Mouse (Mus musculus) CH12.LX (cell line): ENCODE measurements around the gene Ddias. TPM values are rescaled to one million over a fixed set of nuclear protein-coding genes. Genes with fewer than 3 reads are reported as not detected.
A peak's percentile ranks its signal among the peaks of the same experiment; 100 is the strongest.

Source experiments
- DNase-seq: peaks from one replicate; pipeline ENCODE4 v3.0.0-alpha.2; 2013; ENCODE audit errors: extremely low read depth
- H3K27ac ChIP-seq: 2 replicates; pipeline ENCODE4 v1.5.1; 2012; ENCODE audit warnings: low read depth, mild to moderate bottlenecking, control low read depth, moderate library complexity; ENCODE audit not compliant: insufficient read depth
- H3K27me3 ChIP-seq: replicated peaks from 2 replicates; pipeline ENCODE3; 2012; ENCODE audit warnings: inconsistent platforms
- H3K36me3 ChIP-seq, 2 experiments: replicated peaks in 1 of 2; 2 replicates each; pipeline versions ENCODE3 to v1.6.1; 2012; ENCODE audit warnings: inconsistent platforms in 1 of 2, low read length in 1 of 2, mild to moderate bottlenecking in 1 of 2, mixed read lengths in 1 of 2, moderate library complexity in 1 of 2; ENCODE audit not compliant: control insufficient read depth in 1 of 2, insufficient read depth in 1 of 2
- H3K4me1 ChIP-seq, 2 experiments: 2 replicates each; pipeline ENCODE4 v1.6.1; 2012; ENCODE audit warnings: inconsistent platforms in 1 of 2, moderate library complexity in 1 of 2; ENCODE audit not compliant: insufficient read depth in 2 of 2, control insufficient read depth in 1 of 2
- H3K4me2 ChIP-seq: 2 replicates; pipeline ENCODE4 v1.6.1; 2012; ENCODE audit warnings: low read depth, mild to moderate bottlenecking, control low read depth; ENCODE audit not compliant: poor library complexity, insufficient read depth, severe bottlenecking
- H3K4me3 ChIP-seq, 3 experiments: fragments of 150-350 bp in 1 of 3; sonication (generic) in 1 of 3; replicated peaks in 1 of 3; 2 replicates each; pipeline versions ENCODE3 to v1.5.1; 2011 to 2012; ENCODE audit warnings: low read depth in 2 of 3, low read length in 2 of 3, mild to moderate bottlenecking in 2 of 3, moderate library complexity in 2 of 3, control low read depth in 1 of 3, improper control_type of control experiment in 1 of 3, inconsistent platforms in 1 of 3, mixed read lengths in 1 of 3; ENCODE audit not compliant: poor library complexity in 1 of 3
- H3K79me2 ChIP-seq: replicated peaks from 2 replicates; pipeline ENCODE4 v1.6.1; 2012; ENCODE audit warnings: mild to moderate bottlenecking, moderate library complexity; ENCODE audit not compliant: control insufficient read depth, poor library complexity, insufficient read depth, severe bottlenecking; ENCODE audit errors: extremely low read depth
- H3K9ac ChIP-seq: 2 replicates; pipeline ENCODE4 v1.6.1; 2012; ENCODE audit warnings: low read depth, mild to moderate bottlenecking, control low read depth, moderate library complexity; ENCODE audit not compliant: insufficient read depth
- H3K9me3 ChIP-seq: replicated peaks from 2 replicates; pipeline ENCODE3; 2012; ENCODE audit warnings: low read length, inconsistent platforms, mixed read lengths
- BHLHE40 ChIP-seq: IDR thresholded peaks from 2 replicates; pipeline ENCODE4 v1.6.1; 2011; ENCODE audit warnings: mild to moderate bottlenecking, low read depth, low read length, improper control_type of control experiment
- CHD1 ChIP-seq: IDR thresholded peaks from 2 replicates; pipeline ENCODE4 v1.6.1; 2012; ENCODE audit warnings: low read depth, low read length, improper control_type of control experiment, inconsistent platforms
- CHD2 ChIP-seq: IDR thresholded peaks from 2 replicates; pipeline ENCODE4 v1.6.1; 2011; ENCODE audit warnings: low read length, improper control_type of control experiment
- CTCF ChIP-seq, 2 experiments: IDR thresholded peaks in 1 of 2; conservative IDR thresholded peaks in 1 of 2; 2 replicates each; pipeline ENCODE4 v1.5.1; 2011 to 2012; ENCODE audit warnings: low read depth in 2 of 2, low read length in 2 of 2, improper control_type of control experiment in 1 of 2, inconsistent platforms in 1 of 2, mild to moderate bottlenecking in 1 of 2, moderate library complexity in 1 of 2
- E2F4 ChIP-seq: IDR thresholded peaks from 2 replicates; pipeline ENCODE4 v1.6.1; 2011; ENCODE audit warnings: low read depth, low read length, improper control_type of control experiment; ENCODE audit not compliant: insufficient replicate concordance
- ELF1 ChIP-seq: IDR thresholded peaks from 2 replicates; pipeline ENCODE4 v1.6.1; 2014; ENCODE audit warnings: low read depth, mild to moderate bottlenecking, inconsistent platforms, low read length, improper control_type of control experiment
- EP300 ChIP-seq: IDR thresholded peaks from 2 replicates; pipeline ENCODE4 v1.6.1; 2011; ENCODE audit warnings: low read length, improper control_type of control experiment
- ETS1 ChIP-seq: conservative IDR thresholded peaks from 2 replicates; pipeline ENCODE4 v1.6.1; 2012; ENCODE audit warnings: low read depth, mild to moderate bottlenecking, inconsistent platforms, low read length, improper control_type of control experiment, moderate library complexity
- GABPA ChIP-seq: IDR thresholded peaks from 2 replicates; pipeline ENCODE4 v1.6.1; 2012; ENCODE audit warnings: low read depth, low read length, improper control_type of control experiment, inconsistent platforms; ENCODE audit not compliant: insufficient replicate concordance
- HCFC1 ChIP-seq: IDR thresholded peaks from 2 replicates; pipeline ENCODE4 v1.6.1; 2012; ENCODE audit warnings: low read depth, mild to moderate bottlenecking, inconsistent platforms, low read length, improper control_type of control experiment
- IRF4 ChIP-seq: IDR thresholded peaks from 2 replicates; pipeline ENCODE4 v1.6.1; 2014; ENCODE audit warnings: low read depth, mild to moderate bottlenecking, inconsistent platforms, low read length, improper control_type of control experiment
- JUN ChIP-seq: IDR thresholded peaks from 2 replicates; pipeline ENCODE4 v1.6.1; 2011; ENCODE audit warnings: low read depth, mild to moderate bottlenecking, low read length, improper control_type of control experiment, moderate library complexity; ENCODE audit not compliant: insufficient read depth
- JUND ChIP-seq: conservative IDR thresholded peaks from 2 replicates; pipeline ENCODE4 v1.6.1; 2011; ENCODE audit warnings: low read depth, low read length, improper control_type of control experiment
- MAFK ChIP-seq: IDR thresholded peaks from 2 replicates; pipeline ENCODE4 v1.6.1; 2011; ENCODE audit warnings: low read length, improper control_type of control experiment; ENCODE audit not compliant: insufficient replicate concordance
- MAX ChIP-seq: IDR thresholded peaks from 2 replicates; pipeline ENCODE4 v1.6.1; 2011; ENCODE audit warnings: low read length, improper control_type of control experiment
- MAZ ChIP-seq: IDR thresholded peaks from 2 replicates; pipeline ENCODE4 v1.6.1; 2012; ENCODE audit warnings: low read depth, mild to moderate bottlenecking, inconsistent platforms, low read length, improper control_type of control experiment, moderate library complexity
- MEF2A ChIP-seq: IDR thresholded peaks from 2 replicates; pipeline ENCODE4 v1.6.1; 2014; ENCODE audit warnings: low read depth, mild to moderate bottlenecking, inconsistent platforms, low read length, improper control_type of control experiment, borderline replicate concordance
- MXI1 ChIP-seq: IDR thresholded peaks from 2 replicates; pipeline ENCODE4 v1.6.1; 2011; ENCODE audit warnings: mild to moderate bottlenecking, low read depth, low read length, improper control_type of control experiment
- MYC ChIP-seq: IDR thresholded peaks from 2 replicates; pipeline ENCODE4 v1.6.1; 2011; ENCODE audit warnings: low read depth, mild to moderate bottlenecking, improper control_type of control experiment, low read length
- NELFE ChIP-seq: IDR thresholded peaks from 2 replicates; pipeline ENCODE4 v1.6.1; 2011; ENCODE audit warnings: low read depth, low read length, improper control_type of control experiment
- PAX5 ChIP-seq: IDR thresholded peaks from 2 replicates; pipeline ENCODE4 v1.6.1; 2012; ENCODE audit warnings: low read length, inconsistent platforms, mixed read lengths
- RAD21 ChIP-seq: IDR thresholded peaks from 2 replicates; pipeline ENCODE4 v1.6.1; 2011; ENCODE audit warnings: low read depth, mild to moderate bottlenecking, low read length, improper control_type of control experiment, moderate library complexity
- RCOR1 ChIP-seq: conservative IDR thresholded peaks from 2 replicates; pipeline ENCODE4 v1.6.1; 2012; ENCODE audit warnings: low read depth, mild to moderate bottlenecking, inconsistent platforms, low read length, improper control_type of control experiment
- SIN3A ChIP-seq: IDR thresholded peaks from 2 replicates; pipeline ENCODE4 v1.6.1; 2012; ENCODE audit warnings: low read length, improper control_type of control experiment, inconsistent platforms
- SMC3 ChIP-seq: IDR thresholded peaks from 2 replicates; pipeline ENCODE4 v1.6.1; 2011; ENCODE audit warnings: low read depth, low read length, improper control_type of control experiment
- TBP ChIP-seq: conservative IDR thresholded peaks from 2 replicates; pipeline ENCODE4 v1.6.1; 2011; ENCODE audit warnings: low read depth, low read length, improper control_type of control experiment
- TCF12 ChIP-seq: IDR thresholded peaks from 2 replicates; pipeline ENCODE4 v1.6.1; 2014; ENCODE audit warnings: low read depth, mild to moderate bottlenecking, inconsistent platforms, low read length, improper control_type of control experiment
- UBTF ChIP-seq: IDR thresholded peaks from 2 replicates; pipeline ENCODE4 v1.6.1; 2012; ENCODE audit warnings: low read depth, mild to moderate bottlenecking, inconsistent platforms, low read length, improper control_type of control experiment, moderate library complexity
- USF1 ChIP-seq: IDR thresholded peaks from 2 replicates; pipeline ENCODE4 v1.6.1; 2014; ENCODE audit warnings: low read depth, mild to moderate bottlenecking, inconsistent platforms, low read length, improper control_type of control experiment
- USF2 ChIP-seq: conservative IDR thresholded peaks from 2 replicates; pipeline ENCODE4 v1.6.1; 2011; ENCODE audit warnings: low read depth, low read length, improper control_type of control experiment
- ZC3H11A ChIP-seq: IDR thresholded peaks from 2 replicates; pipeline ENCODE4 v1.6.1; 2012; ENCODE audit warnings: low read depth, mild to moderate bottlenecking, inconsistent platforms, low read length, improper control_type of control experiment
- ZNF384 ChIP-seq: IDR thresholded peaks from 2 replicates; pipeline ENCODE4 v1.6.1; 2012; ENCODE audit warnings: low read depth, low read length, improper control_type of control experiment, inconsistent platforms
- dilution Hi-C: fragments of 300-500 bp; cut with MboI; formaldehyde crosslinking; loops from 2 replicates; pipeline ENCODE4 v1.14.3; 2020; ENCODE audit warnings: low sequenced_read_pairs; ENCODE audit not compliant: extremely low pct_unique_long_range_greater_than_20kb, extremely low pct_ligation_motif_present
- in situ Hi-C: fragments of 300-500 bp; cut with MboI; formaldehyde crosslinking; loops from 3 replicates; pipeline ENCODE4 v1.14.3; 2019; ENCODE audit warnings: low sequenced_read_pairs, low pct_ligation_motif_present, low pct_unique_long_range_greater_than_20kb, mixed read lengths
- polyA plus RNA-seq: library from polyadenylated mRNA; unstranded; fragments of >175 nt; gene quantifications from 2 replicates; pipeline ENCODE4 v1.2.1, GENCODE M21; 2012; ENCODE audit warnings: low read depth; ENCODE audit not compliant: insufficient read length
- total RNA-seq, 2 experiments: library from RNA; depleted of rRNA; stranded (reverse); fragments of 300-350 nt in 1 of 2; fragments of >200 nt in 1 of 2; gene quantifications; 2 replicates each; pipeline ENCODE4 v1.2.3; 2012 to 2014

The Ddias gene
- total and polyA plus RNA-seq, 3 experiments = 17.5 to 38.0 (median 24.0) TPM

DNA sequence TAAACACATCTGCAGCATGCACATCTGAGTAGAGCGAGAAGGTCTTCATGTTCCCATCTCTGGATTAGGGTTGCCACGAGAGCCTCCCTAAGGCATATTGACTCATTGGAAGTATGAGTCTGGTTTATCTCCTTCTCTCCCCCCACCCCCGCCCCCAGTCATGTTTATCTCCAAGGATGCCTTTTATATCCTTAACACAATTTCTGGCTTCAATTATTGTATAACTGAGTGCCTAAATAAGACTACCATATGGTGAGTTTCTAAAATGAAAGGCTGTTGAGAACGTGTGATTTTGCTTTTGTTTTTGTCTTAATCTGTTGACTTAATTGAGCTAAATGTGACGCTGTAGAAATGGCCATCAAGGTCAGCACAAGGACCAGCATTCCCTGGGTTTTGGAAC, 22.0 kb upstream of the Ddias start:
- Histone ChIP-seq H3K27me3 (no peaks in the 10 kb centered on the region), H3K79me2 (no peaks in the 10 kb centered on the region; the same call in 1 of the 2 replicates), H3K9ac (no peak overlapping the region), H3K4me1 (peaks cover 2 to 9% of the 10 kb centered on the region in 2 experiments; a peak in 1 of 4 replicates), H3K9me3 (no peaks in the 10 kb centered on the region), H3K36me3 (peaks cover 0 to 9% of the 10 kb centered on the region in 2 experiments), H3K27ac (no peak overlapping the region), H3K4me3 (no peak overlapping the region), H3K4me2 (no peak overlapping the region)
- DNase-seq = no peak
- no peak for TF ChIP-seq EP300
- no peak for TF ChIP-seq TBP
- TF ChIP-seq SMC3 = no peak
- no peak for TF ChIP-seq SIN3A
- no peak for TF ChIP-seq GABPA
- TF ChIP-seq RCOR1 = no peak
- no peak for TF ChIP-seq JUND
- no peak for TF ChIP-seq MYC
- TF ChIP-seq USF1 = no peak
- no peak for TF ChIP-seq USF2
- no peak for TF ChIP-seq UBTF
- in situ Hi-C loops (loop anchor here (10.0 kb wide), 1 partner anchor 69 kb away; no protein-coding TSS in a partner anchor), dilution Hi-C loops (no loop called here)

DNA sequence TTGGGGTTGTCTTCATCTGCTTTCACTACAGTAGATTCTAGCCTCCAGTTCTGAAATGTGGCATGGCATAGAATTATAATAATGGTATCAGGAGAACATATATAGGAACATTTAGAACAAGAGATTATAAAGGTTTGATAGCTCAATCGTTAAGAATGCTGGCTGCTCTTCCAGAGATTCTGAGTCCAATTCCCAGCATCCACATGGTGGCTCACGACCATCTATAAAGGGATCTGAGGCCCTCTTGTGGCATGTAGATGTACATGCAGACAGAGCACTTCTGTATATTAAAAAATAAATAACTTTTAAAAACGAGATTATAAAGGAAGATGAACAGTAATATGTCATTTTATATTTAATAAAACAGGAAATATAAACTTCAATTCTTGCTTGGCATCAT, 19.4 kb upstream of the Ddias start:
- H3K27ac ChIP-seq = no peak overlapping the region
- dilution Hi-C loops = no loop called here
- peaks cover 0 to 27% of the 10 kb centered on the region in 2 experiments for H3K36me3 ChIP-seq
- no peak overlapping the region for H3K4me3 ChIP-seq
- no peak overlapping the region for H3K9ac ChIP-seq
- in situ Hi-C loops = loop anchor here (10.0 kb wide), 1 partner anchor 71 kb away; no protein-coding TSS in a partner anchor
- H3K4me2 ChIP-seq = no peak overlapping the region
- peak; percentile 31 for DNase-seq
- H3K9me3 ChIP-seq = no peaks in the 10 kb centered on the region
- H3K4me1 ChIP-seq = peaks cover 2 to 9% of the 10 kb centered on the region in 2 experiments; a peak in 1 of 4 replicates
- H3K27me3 ChIP-seq = no peaks in the 10 kb centered on the region
- H3K79me2 ChIP-seq = no peaks in the 10 kb centered on the region; the same call in 1 of the 2 replicates
- TF ChIP-seq ELF1 (0 out of 2 replicates have a peak, but pooled peaks have one; percentile 11), MAX (peak; percentile 48; the same call in 1 of the 2 replicates), MAFK (no peak), MAZ (no peak), MYC (peak; percentile 94), TBP (no peak), ZNF384 (no peak), CHD1 (no peak), JUN (no peak), MEF2A (no peak), IRF4 (0 out of 2 replicates have a peak, but pooled peaks have one; percentile 25), CTCF (conservative IDR thresholded peaks at IDR 0.05 in 1 of 2, IDR thresholded peaks at IDR 0.05 in 1 of 2; ENCODE audit: low read depth in 2 of 2, low read length in 2 of 2) (peak; percentile 29 to 88; a peak in 2 of 4 replicates), PAX5 (no peak), CHD2 (no peak), SIN3A (no peak; the same call in 1 of the 2 replicates), UBTF (no peak), HCFC1 (no peak), RAD21 (peak; percentile 85), BHLHE40 (no peak), NELFE (no peak), SMC3 (peak; percentile 90), TCF12 (no peak), ETS1 (no peak), JUND (no peak), ZC3H11A (peak; percentile 51), E2F4 (0 out of 2 replicates have a peak, but pooled peaks have one; percentile 32), MXI1 (peak; percentile 43; the same call in 1 of the 2 replicates)
